Mouse (Mus musculus) ES-Bruce4 (cell line): ENCODE measurements around the gene Tnfrsf14.

ENCODE experiments used
- CTCF ChIP-seq: IDR thresholded peaks from one replicate; pipeline ENCODE4 v1.8.1; 2011; ENCODE audit warnings: low read depth, low read length
- EP300 ChIP-seq: IDR thresholded peaks from 2 replicates; pipeline ENCODE4 v1.6.1; 2011; ENCODE audit warnings: low read depth, low read length; ENCODE audit not compliant: insufficient read depth
- POLR2A ChIP-seq: IDR thresholded peaks from one replicate; pipeline ENCODE4 v1.8.1; 2011; ENCODE audit warnings: low read length; ENCODE audit not compliant: insufficient read depth

DNA sequence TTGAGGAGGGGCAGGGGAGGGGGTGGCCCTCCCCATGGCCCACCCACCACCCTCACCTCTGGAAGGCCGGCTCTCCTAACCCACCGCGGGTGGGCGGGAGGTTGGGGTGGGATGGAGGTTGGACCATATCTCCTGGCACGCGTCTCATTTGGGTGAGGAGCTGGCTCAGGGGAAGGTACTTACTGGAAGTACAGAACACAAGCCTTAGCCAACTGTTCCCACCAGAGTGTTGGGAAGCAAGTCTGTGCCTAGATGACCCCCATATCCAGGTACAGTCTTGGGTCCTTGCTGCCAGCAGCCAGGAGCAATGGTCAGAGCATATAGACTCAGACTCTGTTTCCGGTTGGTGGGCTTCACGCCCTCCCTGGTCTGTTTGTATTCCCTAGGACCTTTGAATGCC, 30.3 kb upstream of the Tnfrsf14 start:
- TF ChIP-seq CTCF = no peak
- TF ChIP-seq POLR2A = no peak
- TF ChIP-seq EP300 = no peak
